Mouse (Mus musculus): ENCODE results near the gene Acbd6. TPM values are rescaled to one million over a fixed set of nuclear protein-coding genes. Genes with fewer than 3 reads are reported as not detected.

Acbd6 gene
- total and polyA plus RNA-seq, 3 experiments, result 102 to 270 (median 145) TPM

GRCm38 (mm10) chr1:155737809-155738383, 180.0 kb downstream of the Acbd6 start:
- Histone ChIP-seq H3K4me3 (ENCODE audit: control insufficient read depth in 1 of 2, insufficient read depth in 1 of 2, low read depth in 2 of 2, low read length in 2 of 2) (no peak overlapping the region), H3K4me1 (ENCODE audit: control insufficient read depth in 1 of 2, insufficient read depth in 2 of 2, low read length in 2 of 2) (no peaks in the 10 kb centered on the region), H3K9me3 (replicated peaks; ENCODE audit: insufficient read depth, low read length) (no peaks in the 10 kb centered on the region), H3K27ac (ENCODE audit: control insufficient read depth, low read depth, low read length) (no peak overlapping the region), H3K36me3 (ENCODE audit: control insufficient read depth in 1 of 2, insufficient read depth in 2 of 2, low read length in 2 of 2) (no peaks in the 10 kb centered on the region), H3K27me3 (ENCODE audit: control insufficient read depth in 1 of 2, insufficient read depth in 2 of 2, low read length in 2 of 2) (no peaks in the 10 kb centered on the region; a peak in 2 of 4 replicates), H3K79me2 (ENCODE audit: control insufficient read depth, insufficient read depth, low read length, poor library complexity) (no peaks in the 10 kb centered on the region), H3K9ac (ENCODE audit: control insufficient read depth, low read depth, low read length, poor library complexity, severe bottlenecking) (no peak overlapping the region)
- TF ChIP-seq POLR2AphosphoS5 (IDR thresholded peaks at IDR 0.05; ENCODE audit: borderline replicate concordance, low read depth, low read length), result no peak
- no peak for TF ChIP-seq ETS1 (IDR thresholded peaks at IDR 0.05; ENCODE audit: low read depth, low read length)
- no peak for TF ChIP-seq TBP (IDR thresholded peaks at IDR 0.05; ENCODE audit: low read depth, low read length)
- no peak for TF ChIP-seq POLR2A (IDR thresholded peaks at IDR 0.05; ENCODE audit: control insufficient read depth in 1 of 2, insufficient read depth in 1 of 2, low read depth in 1 of 2, low read length in 2 of 2, poor library complexity in 1 of 2)
- TF ChIP-seq TCF12 (IDR thresholded peaks at IDR 0.05; ENCODE audit: low read depth, low read length), result no peak
- no peak for TF ChIP-seq NELFE (IDR thresholded peaks at IDR 0.05; ENCODE audit: low read depth, low read length)
- no peak for TF ChIP-seq RCOR1 (IDR thresholded peaks at IDR 0.05; ENCODE audit: low read depth, low read length)
- TF ChIP-seq MYC (IDR thresholded peaks at IDR 0.05; ENCODE audit: low read depth, low read length), result no peak
- TF ChIP-seq GABPA (IDR thresholded peaks at IDR 0.05; ENCODE audit: low read depth, low read length), result no peak
- TF ChIP-seq JUND (IDR thresholded peaks at IDR 0.05; ENCODE audit: low read depth, low read length), result no peak
- TF ChIP-seq ZC3H11A (IDR thresholded peaks at IDR 0.05; ENCODE audit: low read depth, low read length), result no peak
- TF ChIP-seq CHD2 (IDR thresholded peaks at IDR 0.05; ENCODE audit: low read length), result no peak
- no peak for TF ChIP-seq HCFC1 (IDR thresholded peaks at IDR 0.05; ENCODE audit: low read depth, low read length)
- TF ChIP-seq ZKSCAN1 (IDR thresholded peaks at IDR 0.05; ENCODE audit: low read depth, low read length), result no peak
- no peak for DNase-seq (ENCODE audit: low read depth, low spot score)

Other genes with a start within 250 kb of the Acbd6 start
- gene Xpr1, start 140.7 kb upstream of the Acbd6 start, total RNA-seq (2012; rRNA removed), result 6.2 and 7.7 TPM in 2 replicates
- 10 to 100 TPM; 12.2 to 67.8 TPM for gene Xpr1, start 140.7 kb upstream of the Acbd6 start, polyA plus RNA-seq (2012; ENCODE audit: insufficient read depth in 1 of 2, insufficient read length in 2 of 2, low read depth in 1 of 2, low replicate concordance in 2 of 2, missing spikeins in 1 of 2)
- gene Lhx4, start 193.6 kb downstream of the Acbd6 start, total RNA-seq (2012; rRNA removed), result not detected in 2 replicates
- gene Lhx4, start 193.6 kb downstream of the Acbd6 start, polyA plus RNA-seq (2012; ENCODE audit: insufficient read depth in 1 of 2, insufficient read length in 2 of 2, low read depth in 1 of 2, low replicate concordance in 2 of 2, missing spikeins in 1 of 2), result not detected